Mouse (Mus musculus) thymus, postnatal 0 days (tissue): ENCODE measurements at regions not wholly inside any gene's neighbourhood (a gene's known extent, or its start where the extent isn't known, plus 50 kb on each side); places are given as distances from the start of the nearest gene placed in this dataset.
A peak's percentile ranks its signal among the peaks of the same experiment; 100 is the strongest.

Experiments
- DNase-seq: peaks from one replicate; pipeline ENCODE4 v3.0.0-alpha.2; 2015; ENCODE audit warnings: low spot score

DNA sequence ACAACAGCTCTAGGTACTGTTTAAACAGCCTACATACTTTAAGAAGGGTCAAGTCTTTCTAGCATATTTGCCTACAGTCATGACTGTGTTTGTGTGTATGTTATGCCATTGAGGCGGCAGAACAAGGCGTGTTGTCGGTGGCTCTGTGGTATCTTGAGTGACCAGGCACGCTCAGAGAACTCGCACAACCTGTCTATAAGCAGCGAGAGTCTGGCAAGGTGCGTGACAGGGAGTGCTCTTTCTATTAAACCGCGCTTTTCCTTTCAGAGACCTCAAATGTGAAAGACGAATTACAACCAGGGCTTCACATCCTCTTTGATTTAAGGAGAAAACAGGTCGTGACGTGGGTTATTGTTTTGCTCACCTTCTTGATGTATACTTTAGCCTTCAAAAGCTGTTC is 88.2 kb upstream of the Fam3c start:
- DNase-seq, result no peak

DNA sequence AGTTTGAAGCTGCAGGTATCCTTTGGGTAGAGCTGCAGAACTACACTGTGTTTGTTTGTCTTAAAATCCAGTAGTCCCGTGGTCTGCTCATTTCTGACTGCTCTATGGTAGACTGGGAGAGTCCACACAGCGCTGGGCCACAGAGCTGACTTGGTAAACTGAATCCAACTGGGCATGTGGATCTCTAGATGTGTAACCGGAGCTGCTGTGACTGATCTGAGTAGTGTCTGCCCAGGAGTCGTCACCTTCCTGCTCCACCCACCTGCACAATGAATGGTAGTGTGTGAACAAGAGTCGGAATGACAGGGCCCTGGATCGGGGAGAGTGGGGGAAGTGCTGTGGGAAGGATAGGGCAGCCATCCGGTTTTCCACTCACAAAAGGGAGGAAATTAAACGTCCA is 87.5 kb upstream of the Fam3c start:
- no peak for DNase-seq

DNA sequence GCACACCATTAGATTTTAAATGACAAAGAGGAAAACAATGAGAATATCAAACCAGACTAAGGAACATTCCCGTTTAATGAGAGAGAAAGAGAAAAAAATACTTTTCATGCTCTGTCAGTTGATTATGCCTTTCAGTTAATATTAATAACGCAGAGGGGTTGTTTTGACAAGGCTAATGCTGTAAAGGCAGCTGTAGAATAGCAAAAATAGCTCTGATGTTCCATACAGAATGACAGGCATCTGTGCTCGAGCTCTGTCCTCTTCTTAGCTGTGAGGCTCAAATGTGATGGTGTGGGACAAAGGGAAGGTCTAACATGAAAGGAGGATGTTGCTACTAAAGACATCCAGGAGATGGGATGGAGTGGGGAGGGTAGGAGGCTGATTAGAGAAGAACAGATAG is 87.1 kb upstream of the Fam3c start:
- DNase-seq, result no peak

DNA sequence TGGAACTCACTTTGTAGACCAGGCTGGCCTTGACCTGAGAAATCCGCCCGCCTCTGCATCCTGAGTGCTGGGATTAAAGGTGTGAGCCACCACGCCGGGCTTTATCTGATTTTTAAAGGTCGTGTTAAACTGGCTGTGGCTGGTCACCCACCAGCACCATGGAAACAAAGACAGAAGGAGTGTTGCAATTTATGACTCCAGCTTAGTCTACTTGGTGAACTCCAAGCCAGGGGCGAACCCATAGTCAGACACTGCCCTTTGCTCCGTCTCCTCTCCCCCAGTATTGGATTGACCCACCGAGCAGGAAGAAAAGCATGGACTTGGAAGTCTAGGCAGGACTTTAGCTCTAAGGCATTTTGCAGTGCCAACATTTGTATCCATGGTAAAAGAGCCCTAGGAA is 86.5 kb upstream of the Fam3c start:
- no peak for DNase-seq

DNA sequence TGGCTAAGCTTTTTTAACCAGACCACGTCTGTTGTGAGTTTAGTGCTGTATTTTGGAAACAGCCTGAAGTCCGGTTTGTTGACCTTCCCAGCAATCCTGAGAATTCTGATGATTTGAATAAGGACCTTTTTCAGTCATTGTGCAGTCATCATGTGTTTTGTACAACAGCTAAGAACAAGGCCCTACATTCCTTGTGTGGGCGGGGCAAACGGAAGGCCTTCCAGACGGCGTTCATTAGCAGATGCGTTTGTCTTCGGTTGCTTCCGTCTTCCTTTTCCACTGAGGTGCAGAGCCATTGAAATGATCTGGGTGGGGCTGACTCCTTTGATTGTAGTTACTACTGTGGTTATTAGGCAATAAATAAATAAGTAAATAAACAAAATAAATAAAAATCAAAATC is 83.8 kb upstream of the Fam3c start:
- DNase-seq, result no peak

DNA sequence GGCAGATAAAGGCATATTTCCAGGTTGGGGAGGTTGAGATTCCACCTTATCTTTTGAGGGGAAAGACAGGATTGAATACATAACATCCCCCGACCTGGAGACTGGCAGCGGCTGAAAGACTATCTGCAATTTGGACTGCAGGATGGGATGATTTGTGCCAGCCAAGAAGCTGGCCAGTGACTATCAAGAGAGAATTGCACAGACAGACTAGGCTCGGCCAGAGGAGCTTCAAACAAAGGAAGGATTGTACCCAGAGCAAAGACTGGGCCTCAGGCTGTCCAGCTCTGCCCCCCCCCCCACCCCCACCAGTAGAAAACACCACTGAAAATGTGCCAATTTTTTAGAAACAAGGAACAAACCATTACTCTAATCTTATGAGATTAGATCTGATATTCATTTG is 73.0 kb upstream of the Fam3c start:
- no peak for DNase-seq

DNA sequence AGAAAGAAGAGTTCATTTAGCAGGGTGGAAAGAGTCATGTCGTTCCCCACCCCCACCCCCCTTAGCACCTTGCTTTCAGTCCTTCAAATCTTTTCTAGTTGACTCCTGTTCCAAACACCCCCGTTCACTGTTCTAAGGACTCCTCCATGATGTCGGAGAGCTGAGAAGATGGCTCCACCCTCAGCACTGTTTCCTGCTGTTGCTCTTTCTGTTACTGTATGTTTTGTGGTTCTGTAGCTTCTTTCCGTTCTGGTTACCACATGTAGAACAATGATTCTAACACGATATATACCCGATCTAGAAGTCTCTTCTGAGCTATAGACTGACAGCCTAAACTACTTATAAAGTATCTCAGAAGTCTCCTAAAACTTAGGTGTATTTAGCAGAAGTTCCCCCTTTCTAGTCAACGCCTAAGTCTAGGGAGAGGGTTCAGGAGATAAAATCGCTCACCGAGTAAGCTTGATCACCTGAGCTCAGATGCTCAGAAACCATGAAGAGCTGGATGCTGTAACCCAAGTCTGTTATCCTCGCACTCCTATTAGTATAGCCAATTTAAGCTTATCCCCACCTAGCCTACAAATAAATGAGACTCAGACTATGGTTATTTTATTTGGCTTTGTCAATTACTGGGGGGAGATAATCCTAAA is 68.2 kb upstream of the Fam3c start:
- peak; percentile 81 for DNase-seq

DNA sequence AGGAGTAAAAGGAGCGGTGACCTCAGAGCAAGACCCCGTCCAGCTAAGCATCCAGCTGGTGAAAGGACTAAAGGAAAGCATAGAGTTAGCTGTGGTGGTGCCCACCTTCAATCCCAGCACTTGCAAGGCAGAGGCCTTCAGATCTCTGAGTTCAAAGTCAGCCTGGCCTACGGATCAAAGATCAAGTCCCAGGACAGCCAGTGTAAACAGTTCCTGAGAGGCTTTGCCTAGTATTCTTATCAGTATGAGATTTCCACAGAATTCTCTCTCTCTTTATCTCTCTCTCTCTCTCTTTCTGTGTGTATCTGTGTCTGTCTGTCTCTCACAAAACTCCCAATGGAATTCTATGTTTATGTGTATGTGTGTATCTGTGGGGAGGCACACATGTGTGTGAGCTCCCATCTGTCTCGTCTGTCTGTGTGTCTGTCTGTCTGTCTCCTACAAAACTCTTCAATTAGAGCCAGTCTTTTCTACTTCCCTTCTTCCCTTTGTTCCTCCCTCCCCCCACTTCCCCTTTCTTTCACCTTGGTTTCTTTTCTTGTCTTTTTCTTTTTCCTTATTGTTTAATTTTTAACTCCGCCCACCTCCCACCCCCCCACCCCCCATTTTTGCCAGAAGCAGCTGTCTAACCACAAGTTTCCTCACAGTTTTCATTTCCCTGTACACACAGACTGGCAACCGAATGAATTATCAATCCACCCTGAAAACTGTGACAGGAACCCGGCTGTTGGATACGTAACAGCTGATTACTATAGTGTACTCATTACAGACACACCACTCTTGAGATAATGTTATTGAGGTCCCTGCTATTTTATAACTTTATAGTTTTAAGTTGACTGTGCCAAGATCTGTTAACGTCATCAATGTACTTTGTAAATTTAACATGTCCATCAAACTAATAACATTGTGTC is 67.3 kb upstream of the Fam3c start:
- peak; percentile 43 for DNase-seq

DNA sequence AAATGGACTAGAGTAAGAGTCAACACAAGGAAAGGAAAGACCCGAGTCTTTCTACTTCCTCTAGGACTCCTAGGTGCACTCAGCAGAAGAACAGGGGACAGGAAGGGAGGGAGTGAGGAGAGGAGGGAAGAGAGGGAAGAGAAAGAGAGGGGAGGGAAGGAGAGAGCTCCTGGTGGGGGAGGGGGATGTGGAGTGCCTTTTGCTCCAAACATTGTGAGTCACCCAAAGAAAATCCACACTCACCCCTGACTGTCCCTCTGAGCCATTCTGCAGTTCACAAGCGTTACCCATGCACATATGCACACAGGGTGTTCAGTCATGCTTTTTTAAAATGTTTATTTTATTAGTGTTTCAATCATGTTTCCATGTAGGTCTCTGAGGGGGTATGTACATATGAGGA is 65.5 kb upstream of the Fam3c start:
- DNase-seq, result no peak

DNA sequence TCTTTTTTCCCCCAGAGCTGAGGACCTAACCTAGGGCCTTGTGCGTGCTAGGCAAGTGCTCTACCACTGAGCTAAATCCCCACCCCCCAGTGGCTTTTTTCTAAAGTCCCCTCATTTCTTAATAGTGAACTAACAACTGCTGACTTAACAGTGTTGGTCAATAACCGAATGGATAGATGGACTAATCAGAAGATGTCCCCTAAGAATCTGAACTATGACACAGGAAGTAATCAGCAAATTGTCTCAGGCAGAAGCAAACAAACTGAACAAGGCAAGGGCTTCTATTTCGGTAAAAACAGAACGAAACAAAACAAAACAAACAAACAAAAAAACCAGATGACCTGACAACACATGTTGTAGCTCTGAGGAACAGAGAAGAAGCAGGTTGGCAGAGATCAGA is 62.2 kb upstream of the Fam3c start:
- no peak for DNase-seq

DNA sequence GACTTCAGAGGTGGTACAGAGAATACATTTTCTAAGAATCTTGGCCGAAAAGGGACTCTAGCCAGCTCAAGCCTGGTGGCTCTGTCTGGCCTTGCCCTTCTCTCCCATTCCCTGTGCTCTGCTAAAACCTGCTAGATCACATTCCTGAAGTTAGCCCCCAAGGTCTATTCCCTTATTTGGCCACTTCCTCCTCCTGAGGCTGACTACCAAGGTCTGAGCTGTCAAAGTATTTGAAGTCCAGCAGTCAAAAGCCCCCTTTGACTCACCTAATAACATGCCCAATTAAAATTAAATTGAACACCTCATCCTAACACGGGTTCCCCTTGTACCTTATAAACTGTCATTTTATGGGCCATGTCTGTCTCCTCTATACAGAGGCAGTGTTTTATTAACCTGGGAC is 61.1 kb upstream of the Fam3c start:
- DNase-seq, result no peak

DNA sequence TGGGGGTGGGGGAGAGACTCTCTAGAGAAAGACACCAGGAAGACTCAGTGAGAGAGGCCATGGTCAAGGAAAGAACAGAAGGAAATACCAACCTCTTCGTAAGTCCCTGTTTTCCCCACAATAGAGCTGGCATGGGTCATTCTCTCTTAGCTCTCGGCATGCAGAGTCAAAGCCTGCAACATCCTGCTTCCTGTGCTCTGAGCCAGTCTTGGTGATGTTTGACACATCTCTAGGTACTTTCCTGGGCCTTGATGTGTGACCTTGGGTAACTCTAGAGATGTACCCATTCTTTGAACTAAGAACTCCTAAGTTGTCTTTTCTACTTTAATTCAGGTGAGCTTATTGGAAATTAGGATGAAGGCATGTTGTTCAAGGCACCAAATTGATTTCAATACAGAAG is 55.8 kb upstream of the Fam3c start:
- DNase-seq, result no peak

DNA sequence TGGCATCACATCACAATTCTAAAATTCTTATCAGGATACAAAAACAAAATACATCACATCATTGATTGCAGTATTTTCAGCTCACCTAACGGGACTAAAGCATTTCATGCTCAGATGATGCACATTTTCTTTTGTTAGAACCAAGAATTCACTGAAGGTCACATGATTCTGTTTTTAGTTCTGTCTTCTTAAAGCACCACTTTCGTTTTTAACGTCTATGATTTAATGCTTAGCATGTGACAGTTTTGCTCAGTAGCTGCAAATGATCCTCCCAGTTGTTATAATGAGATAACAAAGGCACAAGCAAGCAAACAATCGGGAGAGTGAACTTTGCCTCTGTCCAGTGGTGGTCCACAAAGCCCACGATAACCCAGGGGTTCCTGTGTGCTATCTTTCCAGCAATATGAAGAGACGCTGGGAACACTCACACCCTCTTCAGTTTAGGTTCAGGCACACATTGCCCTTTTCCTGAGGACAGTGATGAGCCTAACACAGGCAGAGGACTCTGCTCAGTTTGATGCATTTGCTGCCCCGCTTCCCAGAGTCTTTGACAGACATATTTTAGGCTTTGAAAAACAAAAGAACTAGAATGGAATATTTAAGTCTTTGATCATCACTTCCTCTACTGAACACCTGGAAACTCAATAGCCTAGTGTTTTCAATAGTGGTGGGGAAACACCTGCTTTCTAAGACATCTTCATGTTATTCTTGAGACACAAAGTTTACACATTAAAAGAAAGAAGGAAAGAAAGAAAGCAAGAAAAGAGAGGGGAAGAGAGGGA is 53.0 kb upstream of the Fam3c start:
- peak; percentile 58 for DNase-seq
